Mouse (Mus musculus) kidney, adult 2 months (tissue): ENCODE measurements around the gene Satb1.

Source experiments
- CTCF ChIP-seq: fragments of 200-500 bp; conservative IDR thresholded peaks from 2 replicates; pipeline ENCODE4 v1.5.1; 2011; ENCODE audit warnings: low read depth, mild to moderate bottlenecking, control low read depth, low read length, moderate library complexity, mixed read lengths; ENCODE audit not compliant: insufficient read depth, insufficient read length
- POLR2A ChIP-seq: fragments of 200-500 bp; IDR thresholded peaks from one replicate; pipeline ENCODE4 v1.6.1; 2011; ENCODE audit warnings: low read depth, low read length, control low read depth

DNA sequence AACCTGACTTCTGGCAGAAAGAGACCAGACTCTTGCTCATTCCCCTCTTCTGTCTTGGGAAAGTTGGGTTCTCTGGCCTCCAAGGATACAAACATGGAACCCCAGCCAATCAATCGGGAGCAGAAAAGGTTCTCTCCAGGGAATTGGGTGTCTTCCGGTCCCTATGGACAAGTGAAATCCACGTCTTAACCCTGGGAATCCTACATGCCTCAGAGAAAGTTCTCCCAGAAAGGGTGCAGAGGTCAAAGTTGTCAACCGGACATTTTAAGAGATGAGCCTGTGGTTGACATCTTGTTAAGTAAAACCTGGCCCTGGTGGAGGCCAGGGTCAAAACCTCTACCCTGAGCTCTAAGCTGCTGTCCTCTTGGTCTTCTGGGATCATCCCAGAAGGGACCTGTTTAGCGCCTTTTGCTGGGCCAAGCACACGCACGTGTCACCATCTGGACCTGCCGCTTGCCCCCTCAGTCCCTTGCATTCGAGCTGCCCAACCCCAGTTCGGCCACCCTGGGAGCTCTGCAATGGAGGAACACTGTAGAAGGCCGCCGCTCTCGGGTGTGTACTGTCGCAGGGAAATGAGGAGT is 1.9 kb downstream of the Satb1 start:
- no peak for TF ChIP-seq POLR2A
- TF ChIP-seq CTCF: no peak
